Mouse (Mus musculus) spleen, adult 18-20 months (tissue): ENCODE measurements at regions not wholly inside any gene's neighbourhood (a gene's known extent, or its start where the extent isn't known, plus 50 kb on each side); places are given as distances from the start of the nearest gene placed in this dataset.

Source experiments
- DNase-seq, 2 experiments: peaks; one replicate each; pipeline ENCODE4 v3.0.0; 2022; ENCODE audit warnings: mixed read lengths in 2 of 2

DNA sequence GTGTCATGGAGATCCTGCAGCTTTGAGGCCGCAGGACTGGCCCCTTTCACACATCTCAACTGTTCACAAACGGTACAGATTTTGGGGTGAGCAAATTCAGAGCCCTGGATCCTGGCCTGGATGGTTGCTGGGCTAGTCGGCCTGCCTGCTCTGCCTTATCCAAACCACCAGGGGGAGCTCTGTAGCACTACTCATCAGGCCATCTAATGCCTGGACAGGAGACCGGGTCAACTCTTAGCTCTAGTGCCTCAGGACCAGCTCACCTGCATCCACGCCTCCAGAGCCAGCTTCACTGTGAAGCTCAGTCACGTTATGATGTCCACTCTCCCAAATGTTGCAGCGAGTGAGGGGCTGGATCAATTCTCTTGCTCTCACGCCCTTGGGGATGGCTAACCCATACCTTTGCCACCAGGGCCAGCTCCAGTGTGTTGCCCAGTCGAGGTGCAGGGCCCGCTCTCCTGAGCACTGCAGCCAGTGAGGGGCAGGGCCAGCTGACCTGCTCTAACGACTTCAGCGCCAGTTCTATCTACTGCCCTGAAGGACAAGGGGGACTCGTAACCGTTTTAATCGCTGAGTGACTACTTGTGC, 206.8 kb downstream of the Etnk1 start:
- peak; percentile 8 to 43 for DNase-seq

GRCm38 (mm10) chr6:143375951-143376713, 209.1 kb downstream of the Etnk1 start:
- DNase-seq, result no peak

DNA sequence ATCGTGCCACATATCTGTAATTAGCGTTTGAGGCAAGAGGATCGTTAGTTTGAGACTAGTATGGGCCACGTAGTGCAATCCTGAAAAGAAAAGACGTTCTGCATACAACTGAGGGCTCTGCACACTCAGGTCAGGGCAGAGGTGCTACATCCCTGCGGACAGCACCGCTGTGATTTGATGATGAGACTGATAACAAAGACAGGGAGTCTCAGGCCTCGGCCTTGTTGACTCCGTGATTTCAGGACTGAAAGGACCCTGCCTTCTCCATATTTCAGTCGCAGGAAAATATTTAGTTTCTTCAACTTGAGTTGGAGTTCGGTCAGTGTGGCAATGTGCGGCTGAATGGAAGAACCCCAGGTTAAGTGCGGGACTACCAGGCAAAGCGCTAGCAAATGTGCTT, 210.1 kb downstream of the Etnk1 start:
- DNase-seq, result no peak

GRCm38 (mm10) chr6:143378126-143378525, 211.1 kb downstream of the Etnk1 start:
- no peak for DNase-seq

- no peak for DNase-seq
Observed at GRCm38 (mm10) chr6:143380490-143380889, 213.5 kb downstream of the Etnk1 start.

DNA sequence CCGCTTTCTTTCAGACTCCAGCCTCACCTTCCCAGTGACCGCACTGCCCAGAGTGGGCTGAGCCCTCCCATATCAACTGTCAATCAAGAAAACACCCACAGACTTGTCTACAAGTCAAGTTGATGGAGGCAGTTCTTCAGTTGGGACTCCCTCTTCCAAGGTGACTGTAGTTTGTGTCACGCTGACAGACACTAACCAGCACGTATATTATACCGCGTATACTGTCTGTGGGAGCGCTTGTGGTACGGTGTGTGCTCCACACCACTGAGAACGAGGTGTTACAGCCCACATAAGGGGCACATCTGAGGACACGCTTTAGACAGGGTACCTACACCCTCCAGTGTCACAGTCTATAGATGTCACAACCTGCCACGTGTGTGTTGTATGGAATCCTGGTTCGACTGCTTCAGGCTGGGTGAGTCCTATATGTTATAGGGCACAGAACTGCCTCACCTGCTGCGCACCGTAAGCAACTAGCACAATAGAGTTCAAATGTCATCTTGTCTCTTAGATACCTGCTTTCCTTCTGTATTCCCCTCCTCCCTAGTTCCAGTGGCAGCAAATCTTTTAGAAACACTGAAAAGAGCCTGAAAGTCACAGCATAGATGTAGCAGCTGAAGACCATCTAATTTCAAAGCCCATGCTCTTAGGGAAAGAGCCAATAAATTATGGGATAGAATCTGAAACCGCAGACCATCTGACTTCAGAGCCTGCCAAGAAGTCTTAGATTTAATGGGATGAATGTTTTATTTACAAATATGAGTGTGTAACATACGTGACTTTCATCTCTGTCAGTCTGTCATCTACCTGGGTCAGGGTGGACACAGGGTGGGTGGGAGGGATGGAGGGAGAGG, 219.8 kb downstream of the Etnk1 start:
- DNase-seq, result no peak

GRCm38 (mm10) chr6:143393543-143394207, 226.7 kb downstream of the Etnk1 start:
- DNase-seq, result no peak

DNA sequence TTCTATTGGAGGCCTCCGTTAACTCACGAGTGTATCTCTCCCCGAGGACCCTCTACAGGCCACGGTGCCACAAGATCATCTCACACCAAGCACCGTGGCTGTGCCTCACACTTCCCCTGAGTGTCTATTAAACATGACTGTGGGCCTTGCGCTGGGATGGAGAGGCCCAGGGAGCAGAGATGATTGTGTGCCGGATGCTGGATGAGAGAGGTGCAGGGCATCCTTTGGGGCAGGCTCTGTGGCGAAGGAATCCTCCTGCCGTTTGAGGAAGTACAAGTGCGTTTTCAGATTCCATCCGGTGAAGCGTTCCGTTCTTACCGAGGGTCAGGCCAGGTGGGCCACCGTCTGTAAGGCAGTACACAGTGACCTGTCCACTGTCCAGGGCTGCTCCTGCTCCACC, 227.4 kb downstream of the Etnk1 start:
- no peak for DNase-seq

- DNase-seq, result no peak
Observed at GRCm38 (mm10) chr6:143401436-143401835, 234.4 kb downstream of the Etnk1 start.

DNA sequence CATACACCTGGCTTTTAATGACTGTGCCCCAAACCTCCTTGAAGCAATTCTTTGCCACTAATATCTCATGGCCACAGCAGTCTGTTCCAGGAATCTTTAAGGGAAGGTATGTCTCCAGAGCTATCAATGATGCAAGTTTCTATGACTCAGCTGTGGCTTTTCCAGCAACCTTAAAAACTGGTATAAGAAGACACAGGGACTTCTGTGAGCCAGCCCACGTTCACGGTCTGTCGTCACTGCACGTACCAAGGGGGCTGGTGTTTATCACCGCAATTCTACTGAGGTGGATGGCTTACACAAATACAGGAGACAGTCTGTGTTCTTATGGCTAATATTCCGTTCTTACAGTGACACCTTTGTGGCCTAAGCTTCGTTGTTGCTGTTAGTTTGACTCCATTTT, 234.9 kb downstream of the Etnk1 start:
- DNase-seq, result no peak

DNA sequence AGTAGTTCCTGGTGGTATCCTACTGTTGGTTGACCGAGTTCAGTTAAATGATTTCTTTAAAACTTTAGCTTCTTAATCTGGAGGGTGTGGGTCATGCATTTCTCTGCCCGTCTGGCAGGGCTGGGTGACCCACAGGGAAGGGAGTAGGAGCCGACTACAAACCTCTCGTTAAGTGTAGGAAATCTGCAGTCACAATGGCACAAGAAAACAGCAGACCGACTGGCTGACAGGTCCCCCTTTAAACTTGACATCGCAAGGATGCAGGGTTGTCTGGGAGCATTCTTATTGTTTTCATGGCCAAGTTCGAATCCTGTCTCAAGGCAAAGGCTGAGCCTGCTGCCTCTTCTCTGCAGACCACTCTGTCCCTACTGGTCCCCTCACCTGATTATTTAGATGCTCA, 235.7 kb downstream of the Etnk1 start:
- no peak for DNase-seq

DNA sequence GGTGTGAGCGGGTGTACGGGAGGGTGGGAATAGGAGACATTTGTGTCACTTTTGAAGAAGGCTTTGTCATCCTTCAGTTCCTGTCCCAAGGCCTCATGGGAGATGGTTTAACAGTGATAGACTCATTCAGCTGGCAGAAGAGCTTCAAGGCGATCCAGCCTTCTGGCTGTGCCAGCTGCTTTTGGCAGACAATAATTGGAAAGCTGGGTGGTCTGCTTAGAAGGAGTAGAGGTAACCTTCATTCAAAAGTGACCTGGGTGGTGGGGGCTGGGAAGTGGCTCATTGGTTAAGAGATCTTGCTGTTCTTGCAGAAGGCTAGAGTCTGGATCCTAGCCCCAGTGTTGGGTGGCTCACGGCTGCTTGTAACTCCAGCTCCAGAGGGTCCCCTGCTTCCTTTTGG, 237.5 kb downstream of the Etnk1 start:
- DNase-seq, result no peak

- DNase-seq, result no peak
Observed at GRCm38 (mm10) chr6:143412056-143412455, 245.0 kb downstream of the Etnk1 start.

- no peak for DNase-seq
Observed at GRCm38 (mm10) chr6:143412721-143413120, 245.7 kb downstream of the Etnk1 start.

DNA sequence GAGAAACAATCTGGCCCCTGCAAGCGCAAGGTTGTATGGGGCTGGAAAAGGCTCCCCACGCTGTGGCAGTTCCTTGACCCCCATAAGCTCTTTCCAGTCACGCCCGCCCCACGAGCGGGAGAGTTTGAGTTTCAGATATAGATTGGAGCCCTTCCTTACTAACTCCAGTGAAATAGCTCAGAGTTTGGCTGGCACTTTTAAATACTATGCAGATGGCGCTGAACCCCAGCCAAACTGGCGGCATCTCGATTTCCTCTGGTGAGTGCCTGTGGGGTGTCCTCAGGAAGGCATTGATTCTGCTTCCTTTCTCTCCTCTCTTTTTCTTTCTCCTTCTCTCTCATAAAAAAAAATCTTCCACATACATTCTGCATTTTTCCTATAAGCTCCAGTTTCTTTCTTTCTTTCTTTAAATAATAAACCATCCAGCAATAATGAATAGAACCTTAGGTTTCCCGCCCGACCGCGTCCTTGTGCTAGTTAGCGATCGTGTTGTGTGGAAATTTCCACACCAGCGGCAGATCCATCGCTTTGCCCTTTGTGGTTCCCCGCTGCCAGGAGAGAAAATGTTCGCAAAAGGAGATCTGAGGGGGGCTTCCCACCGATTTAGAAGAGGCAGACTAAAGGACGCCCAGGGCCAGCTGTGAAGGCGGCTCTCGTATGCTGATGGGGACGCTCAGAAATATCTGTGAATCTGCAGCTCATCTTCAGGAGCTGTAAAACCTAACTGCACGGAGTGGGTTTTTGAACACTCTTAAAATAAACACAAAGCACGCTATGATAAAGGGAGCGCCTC, 247.8 kb downstream of the Etnk1 start:
- no peak for DNase-seq

DNA sequence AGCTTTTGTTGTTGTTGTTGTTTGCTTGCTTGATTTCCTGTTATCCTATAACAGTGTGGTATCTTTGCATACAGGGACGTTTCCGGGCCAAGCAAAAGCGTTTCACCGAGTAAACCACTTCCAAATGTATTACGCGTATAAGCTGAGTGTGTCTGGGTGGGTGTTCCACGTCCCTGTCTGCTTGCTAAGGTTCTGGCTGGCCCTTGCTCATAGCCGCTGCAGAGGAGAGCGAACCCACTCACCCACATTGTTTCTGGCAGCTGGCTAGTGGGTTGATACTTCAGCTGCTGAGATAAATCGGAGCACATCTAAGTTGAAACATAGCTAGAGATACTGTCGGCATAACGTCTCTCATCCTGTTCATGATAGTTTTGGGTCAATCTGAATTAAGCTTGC, 248.4 kb downstream of the Etnk1 start:
- DNase-seq, result no peak

- DNase-seq, result no peak
Observed at GRCm38 (mm10) chr6:143419872-143420271, 252.9 kb downstream of the Etnk1 start.

- no peak for DNase-seq
Observed at GRCm38 (mm10) chr6:143423026-143423425, 256.0 kb downstream of the Etnk1 start.

- DNase-seq, result no peak
Observed at GRCm38 (mm10) chr6:143425182-143425829, 258.3 kb downstream of the Etnk1 start.

DNA sequence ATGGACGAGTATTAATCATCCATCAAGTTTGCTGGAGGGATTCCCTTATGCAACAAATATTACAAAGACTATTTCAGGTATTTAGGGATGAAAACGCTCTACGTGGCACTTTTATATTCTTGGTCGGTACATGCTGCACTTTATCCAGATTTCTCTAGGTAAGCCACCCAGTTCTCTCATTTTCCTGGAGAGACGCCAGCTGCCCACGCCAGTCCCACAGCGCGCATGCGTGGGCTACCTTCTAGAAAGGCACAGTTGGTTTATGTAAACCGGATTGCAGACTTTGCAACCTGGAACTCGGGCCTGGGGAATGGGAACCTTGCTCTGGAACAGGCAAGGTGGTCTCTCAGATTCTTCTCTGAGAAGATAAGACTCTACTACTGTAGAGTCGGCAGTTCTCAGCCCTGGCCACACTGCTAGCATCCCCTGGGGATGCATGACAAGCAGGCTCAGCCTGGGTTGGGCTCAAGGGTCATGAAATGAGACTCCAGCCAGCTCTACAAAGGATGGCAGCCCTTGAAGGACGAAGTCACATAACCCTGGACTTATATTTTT, 265.0 kb downstream of the Etnk1 start:
- no peak for DNase-seq
